Mouse (Mus musculus) kidney, postnatal 0 days (tissue): ENCODE results near the gene Ctsf. TPM values are rescaled to one million over a fixed set of nuclear protein-coding genes. Genes with fewer than 3 reads are reported as not detected.

Source experiments
- ATAC-seq: fragments of 200-750 bp; cut with Nextera tagmentation; replicated peaks from 2 replicates; pipeline ENCODE4 v1.8.0; 2017; ENCODE audit warnings: low read depth, moderate number of reproducible peaks, moderate TSS enrichment, moderate library complexity; ENCODE audit not compliant: low FRiP score
- DNase-seq: peaks from one replicate; pipeline ENCODE4 v3.0.0-alpha.2; 2016; ENCODE audit warnings: low spot score
- H3K27ac ChIP-seq: fragments of 300-500 bp; sonication (generic); 2 replicates; pipeline ENCODE4 v1.5.1; 2014; ENCODE audit warnings: mild to moderate bottlenecking
- H3K27me3 ChIP-seq: fragments of 300-500 bp; sonication (generic); 2 replicates; pipeline ENCODE4 v1.6.1; 2014; ENCODE audit warnings: low read length, mixed read lengths; ENCODE audit not compliant: insufficient read depth
- H3K36me3 ChIP-seq: fragments of 300-500 bp; sonication (generic); 2 replicates; pipeline ENCODE4 v1.6.1; 2014; ENCODE audit warnings: low read length, mixed read lengths; ENCODE audit not compliant: insufficient read depth
- H3K4me1 ChIP-seq: fragments of 300-500 bp; sonication (generic); replicated peaks from 2 replicates; pipeline ENCODE4 v1.6.1; 2014; ENCODE audit warnings: antibody characterized with exemption, low read length, mixed read lengths; ENCODE audit not compliant: insufficient read depth
- H3K4me2 ChIP-seq: fragments of 300-500 bp; sonication (generic); 2 replicates; pipeline ENCODE4 v1.6.1; 2014; ENCODE audit warnings: mild to moderate bottlenecking, low read length, moderate library complexity, mixed read lengths
- H3K4me3 ChIP-seq: fragments of 300-500 bp; sonication (generic); replicated peaks from 2 replicates; pipeline ENCODE4 v1.5.1; 2014; ENCODE audit warnings: low read depth, low read length
- H3K9ac ChIP-seq: fragments of 300-500 bp; sonication (generic); 2 replicates; pipeline ENCODE4 v1.6.1; 2014; ENCODE audit warnings: low read depth, low read length
- H3K9me3 ChIP-seq: fragments of 300-500 bp; sonication (generic); replicated peaks from 2 replicates; pipeline ENCODE4 v1.6.1; 2016; ENCODE audit warnings: low read length, inconsistent platforms, mixed read lengths
- CTCF ChIP-seq: IDR thresholded peaks from 2 replicates; pipeline ENCODE4 v1.5.1; 2016; ENCODE audit warnings: antibody characterized with exemption, low read depth, mild to moderate bottlenecking, moderate library complexity
- WGBS: fragments of 180-500 bp; shearing (Covaris S2); extraction: QIAGEN DNeasy Blood & Tissue Kit; methylation state at CpG from one replicate; pipeline ENCODE4 v1.1.7; 2014; 5-methylcytosine and 5-hydroxymethylcytosine counted together
- polyA plus RNA-seq: library from polyadenylated mRNA; unstranded; fragments of >200 nt; fragmentation: Nextera tagmentation; extraction: Ambion mirVana; gene quantifications from 2 replicates; pipeline ENCODE4 v1.2.1, GENCODE M21; 2015

Gene Ctsf
- polyA plus RNA-seq, 1 experiment from 2014 or later, result 79.8 TPM

GRCm38 (mm10) chr19:4842611-4843010 lies 12.3 kb upstream of the Ctsf start:
- Histone ChIP-seq H3K36me3 (no peaks in the 10 kb centered on the region), H3K27me3 (no peaks in the 10 kb centered on the region; the same call in 1 of the 2 replicates), H3K27ac (no peak overlapping the region), H3K9ac (no peak overlapping the region), H3K4me2 (no peak overlapping the region), H3K9me3 (no peaks in the 10 kb centered on the region), H3K4me3 (no peak overlapping the region), H3K4me1 (0 out of 2 replicates have a peak, but pooled peaks cover 7% of the 10 kb centered on the region)
- 66% methylated on average over 2 of the region's 2 CpGs for WGBS
- no peak for TF ChIP-seq CTCF
- no peak for ATAC-seq
- no peak for DNase-seq

GRCm38 (mm10) chr19:4845846-4846245 lies 9.1 kb upstream of the Ctsf start:
- Histone ChIP-seq H3K4me2 (no peak overlapping the region), H3K9ac (no peak overlapping the region), H3K4me3 (no peak overlapping the region), H3K4me1 (no peaks in the 10 kb centered on the region), H3K27ac (no peak overlapping the region), H3K36me3 (no peaks in the 10 kb centered on the region), H3K27me3 (no peaks in the 10 kb centered on the region; the same call in 1 of the 2 replicates), H3K9me3 (no peaks in the 10 kb centered on the region)
- WGBS, result 53% methylated on average over 2 of the region's 2 CpGs
- TF ChIP-seq CTCF, result no peak
- ATAC-seq, result no peak
- DNase-seq, result no peak

GRCm38 (mm10) chr19:4847490-4847889 lies 7.4 kb upstream of the Ctsf start:
- DNase-seq (peak; percentile 74), ATAC-seq (0 out of 2 replicates have a peak, but pooled peaks have one; percentile 36)
- no peak overlapping the region for H3K4me3 ChIP-seq
- H3K4me1 ChIP-seq, result no peaks in the 10 kb centered on the region
- no peak overlapping the region for H3K27ac ChIP-seq
- no peaks in the 10 kb centered on the region for H3K27me3 ChIP-seq
- no peaks in the 10 kb centered on the region for H3K9me3 ChIP-seq
- no peak overlapping the region for H3K4me2 ChIP-seq
- no peak overlapping the region for H3K9ac ChIP-seq
- 23% methylated on average over 7 of the region's 7 CpGs for WGBS
- peak; percentile 69 for TF ChIP-seq CTCF
- H3K36me3 ChIP-seq, result no peaks in the 10 kb centered on the region

- WGBS, result 46% methylated on average over 4 of the region's 4 CpGs
- H3K4me2 ChIP-seq, result no peak overlapping the region
- ATAC-seq, result no peak
- no peak for TF ChIP-seq CTCF
- no peak overlapping the region for H3K27ac ChIP-seq
- no peaks in the 10 kb centered on the region for H3K4me1 ChIP-seq
- no peak overlapping the region for H3K9ac ChIP-seq
- H3K36me3 ChIP-seq, result no peaks in the 10 kb centered on the region
- no peaks in the 10 kb centered on the region for H3K9me3 ChIP-seq
- no peaks in the 10 kb centered on the region for H3K27me3 ChIP-seq
- H3K4me3 ChIP-seq, result no peak overlapping the region
- no peak for DNase-seq
These were observed 5.1 kb upstream of the Ctsf start for GRCm38 (mm10) chr19:4849800-4850199.

- H3K9ac ChIP-seq, result no peak overlapping the region
- DNase-seq, result no peak
- H3K27ac ChIP-seq, result no peak overlapping the region
- ATAC-seq, result no peak
- no peaks in the 10 kb centered on the region for H3K9me3 ChIP-seq
- H3K36me3 ChIP-seq, result no peaks in the 10 kb centered on the region
- no peak overlapping the region for H3K4me2 ChIP-seq
- no peaks in the 10 kb centered on the region for H3K4me1 ChIP-seq
- no peaks in the 10 kb centered on the region for H3K27me3 ChIP-seq
- TF ChIP-seq CTCF, result no peak
- no peak overlapping the region for H3K4me3 ChIP-seq
- 51% methylated on average over 5 of the region's 5 CpGs for WGBS
These were observed 4.6 kb upstream of the Ctsf start for GRCm38 (mm10) chr19:4850281-4850680.

GRCm38 (mm10) chr19:4855470-4855820 lies 515 bp downstream of the Ctsf start:
- H3K27ac ChIP-seq, result no peak overlapping the region
- H3K27me3 ChIP-seq, result no peaks in the 10 kb centered on the region
- DNase-seq, result peak; percentile 12
- 2% methylated on average over 14 of the region's 14 CpGs for WGBS
- H3K4me3 ChIP-seq, result peak overlapping the region; percentile 58
- no peaks in the 10 kb centered on the region for H3K4me1 ChIP-seq
- no peak for TF ChIP-seq CTCF
- peak overlapping the region; percentile 63 for H3K9ac ChIP-seq
- no peak; the same call in none of the 2 replicates for ATAC-seq
- H3K36me3 ChIP-seq, result no peaks in the 10 kb centered on the region
- peak overlapping the region; percentile 97 for H3K4me2 ChIP-seq
- no peaks in the 10 kb centered on the region for H3K9me3 ChIP-seq

- 82% methylated on average over 4 of the region's 4 CpGs for whole genome bisulfite sequencing
- DNase-seq (no peak), ATAC-seq (no peak)
- H3K27ac ChIP-seq, result no peak overlapping the region
- H3K36me3 ChIP-seq, result no peaks in the 10 kb centered on the region
- H3K4me2 ChIP-seq, result peak overlapping the region; percentile 97
- no peak overlapping the region for H3K9ac ChIP-seq
- no peak overlapping the region for H3K4me3 ChIP-seq
- no peak for TF ChIP-seq CTCF
- H3K9me3 ChIP-seq, result no peaks in the 10 kb centered on the region
- H3K4me1 ChIP-seq, result no peaks in the 10 kb centered on the region
- no peaks in the 10 kb centered on the region for H3K27me3 ChIP-seq
These were observed 1.0 kb downstream of the Ctsf start for GRCm38 (mm10) chr19:4855951-4856350.
